Mouse (Mus musculus) spleen, adult 2 months (tissue): ENCODE measurements around the gene Smpd3.

Experiments
- CTCF ChIP-seq: fragments of 200-500 bp; IDR thresholded peaks from 2 replicates; pipeline ENCODE4 v1.5.1; 2011; ENCODE audit warnings: mild to moderate bottlenecking, inconsistent platforms; ENCODE audit not compliant: insufficient read depth, insufficient read length, insufficient replicate concordance; ENCODE audit errors: extremely low read depth
- POLR2A ChIP-seq: fragments of 200-500 bp; IDR thresholded peaks from 2 replicates; pipeline ENCODE4 v1.6.1; 2011; ENCODE audit warnings: low read depth, low read length, inconsistent platforms

GRCm38 (mm10) chr8:106306076-106306475 is 31.7 kb downstream of the Smpd3 start:
- no peak for TF ChIP-seq CTCF
- TF ChIP-seq POLR2A = no peak
